In the genomic region with DNA sequence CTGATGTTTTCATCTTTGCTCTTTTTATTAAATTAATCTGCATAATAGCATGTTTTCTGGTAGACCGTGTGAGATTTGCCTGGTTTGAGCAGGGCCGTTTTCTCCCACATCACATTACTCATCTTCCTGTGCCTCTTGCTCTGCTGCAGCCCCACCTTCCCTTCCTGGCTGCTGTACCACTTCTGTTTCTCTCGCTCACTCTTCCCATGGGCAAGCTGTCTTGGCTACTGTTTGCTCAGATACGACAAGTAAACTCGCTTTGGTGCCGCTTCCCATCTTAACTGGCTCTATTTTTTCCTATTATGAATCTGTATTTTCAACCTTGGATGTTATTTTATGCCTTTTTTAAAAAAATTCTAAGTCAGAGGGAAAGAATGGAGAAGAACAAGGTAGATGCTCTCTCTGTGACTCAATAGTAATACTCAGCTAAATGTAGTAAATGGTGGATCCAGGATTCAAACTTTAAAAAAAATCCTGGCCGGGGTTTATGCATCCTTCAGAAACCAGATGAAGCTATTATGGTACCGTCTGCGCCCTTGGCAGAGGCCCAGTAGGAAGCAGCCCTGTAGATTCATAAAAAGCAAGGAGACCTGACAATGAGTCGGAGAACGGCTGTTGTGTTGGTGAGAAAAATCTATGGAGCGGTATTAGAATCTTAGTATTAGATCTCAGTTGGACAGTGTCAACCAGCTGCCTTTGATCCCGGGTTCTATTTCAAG, we compare ENCODE assay signal across 9 mouse cellular contexts. TPM values are rescaled to one million over a fixed set of nuclear protein-coding genes. Genes with fewer than 3 reads are reported as not detected.
DNase-seq lines count a peak whose midpoint lies in the region; ATAC-seq lines count a peak whose summit lies in the region.
"Had no signal": no experiment of that assay in that cellular context is flagged by ENCODE, and none has a peak within 500 bp of the region (broad histone marks: within the 10 kb centered on the region; RNA-seq: fewer than 3 reads in every experiment).

No protein-coding gene starts in this region.

- H3K4me2 ChIP-seq in midbrain, embryonic 14.5 days (ENCODE audit: low read length): no peak overlapping the region
- H3K4me2 ChIP-seq in midbrain, embryonic 13.5 days (replicated peaks): no peak overlapping the region

- no peaks in the 10 kb centered on the region for H3K9me3 ChIP-seq in midbrain, embryonic 14.5 days (ENCODE audit: control insufficient read depth, low read length)
- H3K9me3 ChIP-seq in midbrain, embryonic 13.5 days: no peaks in the 10 kb centered on the region
- H3K9me3 ChIP-seq in limb, embryonic 10.5 days (replicated peaks): no peaks in the 10 kb centered on the region

- peaks cover 12% of the 10 kb centered on the region; the same call in 1 of the 2 replicates for H3K36me3 ChIP-seq in midbrain, embryonic 14.5 days (ENCODE audit: control insufficient read depth, insufficient read depth, low read length)
- peaks cover 24% of the 10 kb centered on the region for H3K36me3 ChIP-seq in midbrain, embryonic 13.5 days
- peaks cover 34% of the 10 kb centered on the region for H3K36me3 ChIP-seq in limb, embryonic 10.5 days

- H3K4me3 ChIP-seq in midbrain, embryonic 14.5 days (replicated peaks; ENCODE audit: low read depth, low read length): no peak overlapping the region
- no peak overlapping the region for H3K4me3 ChIP-seq in midbrain, embryonic 13.5 days (replicated peaks)
- H3K4me3 ChIP-seq in limb, embryonic 10.5 days: no peak overlapping the region

- no peak overlapping the region for H3K27ac ChIP-seq in midbrain, embryonic 14.5 days (replicated peaks; ENCODE audit: low read depth, low read length)
- H3K27ac ChIP-seq in midbrain, embryonic 13.5 days: no peak overlapping the region
- H3K27ac ChIP-seq in limb, embryonic 10.5 days: no peak overlapping the region
- H3K27ac ChIP-seq: macrophage had no signal

- no peaks in the 10 kb centered on the region for H3K27me3 ChIP-seq in midbrain, embryonic 14.5 days (ENCODE audit: control insufficient read depth, insufficient read depth, low read length)
- H3K27me3 ChIP-seq in midbrain, embryonic 13.5 days: no peaks in the 10 kb centered on the region
- H3K27me3 ChIP-seq in limb, embryonic 10.5 days (ENCODE audit: low read depth, poor library complexity, severe bottlenecking): no peaks in the 10 kb centered on the region

- H3K4me1 ChIP-seq in midbrain, embryonic 14.5 days (ENCODE audit: control insufficient read depth, insufficient read depth, low read length): no peaks in the 10 kb centered on the region
- no peaks in the 10 kb centered on the region for H3K4me1 ChIP-seq in midbrain, embryonic 13.5 days (replicated peaks)
- no peaks in the 10 kb centered on the region for H3K4me1 ChIP-seq in limb, embryonic 10.5 days

- intact Hi-C loops in gastrocnemius, postnatal 14 days (cut with DNase I; ENCODE audit: low total_unique reads): no loop called here

- no peak for ATAC-seq in midbrain, embryonic 14.5 days (ENCODE audit: low FRiP score, low TSS enrichment)
- ATAC-seq in midbrain, embryonic 13.5 days: no peak

- no peak overlapping the region for H3K9ac ChIP-seq in midbrain, embryonic 14.5 days (replicated peaks; ENCODE audit: low read length)
- no peak overlapping the region for H3K9ac ChIP-seq in midbrain, embryonic 13.5 days (replicated peaks)

- peak; percentile 12 for DNase-seq in midbrain, embryonic 14.5 days
- DNase-seq in cerebellum, postnatal 14 days: peak; percentile 90 to 92
- DNase-seq in layer of hippocampus, postnatal 36 days: peak; percentile 65 to 73
- no peak for DNase-seq in gastrocnemius, postnatal 14 days
- DNase-seq in kidney, adult 18-20 months: no peak
- no peak for DNase-seq in limb, embryonic 10.5 days (ENCODE audit: low spot score)
- DNase-seq: thymus, adult 18-20 months had no signal

- WGBS in midbrain, embryonic 14.5 days: 86% methylated on average over 13 of the region's 13 CpGs
- 86% methylated on average over 13 of the region's 13 CpGs for WGBS in midbrain, embryonic 13.5 days
- WGBS in limb, embryonic 10.5 days: 95% methylated on average over 13 of the region's 13 CpGs

RNA-seq across cellular contexts. Expression of gene Pigf, which starts 13.7 kb away (rescaled TPM):
- polyA plus RNA-seq in midbrain, embryonic 14.5 days (2014; fragmentation: Nextera tagmentation; extraction: Ambion mirVana): 38.0 and 42.6 TPM in 2 replicates
- polyA plus RNA-seq in midbrain, embryonic 13.5 days (2015; fragmentation: Nextera tagmentation; extraction: Ambion mirVana): 37.1 and 38.4 TPM in 2 replicates
- 10 to 100 TPM; 18.2 to 19.9 TPM for total RNA-seq in layer of hippocampus, postnatal 36 days (2021)
- 1 to 10 TPM; 2.1 to 2.9 TPM for total RNA-seq in gastrocnemius, postnatal 14 days (2021)
- 32.7 and 44.3 TPM in 2 replicates for polyA plus RNA-seq in limb, embryonic 10.5 days (2016; fragmentation: Nextera tagmentation; extraction: Ambion mirVana)

RNA-seq across cellular contexts. Expression of gene Cript, which starts 13.9 kb away (rescaled TPM):
- polyA plus RNA-seq in midbrain, embryonic 14.5 days (2014; fragmentation: Nextera tagmentation; extraction: Ambion mirVana): 246 and 249 TPM in 2 replicates
- polyA plus RNA-seq in midbrain, embryonic 13.5 days (2015; fragmentation: Nextera tagmentation; extraction: Ambion mirVana): 237 and 269 TPM in 2 replicates
- 10 to 100 TPM; 57.3 to 62.1 TPM for total RNA-seq in layer of hippocampus, postnatal 36 days (2021)
- 10 to 100 TPM; 27.1 to 31.1 TPM for total RNA-seq in gastrocnemius, postnatal 14 days (2021)
- polyA plus RNA-seq in limb, embryonic 10.5 days (2016; fragmentation: Nextera tagmentation; extraction: Ambion mirVana): 135 and 136 TPM in 2 replicates

RNA-seq across cellular contexts. Expression of gene Rhoq, which starts 48.6 kb away (rescaled TPM):
- polyA plus RNA-seq in midbrain, embryonic 14.5 days (2014; fragmentation: Nextera tagmentation; extraction: Ambion mirVana): 7.4 and 9.6 TPM in 2 replicates
- 6.5 and 7.0 TPM in 2 replicates for polyA plus RNA-seq in midbrain, embryonic 13.5 days (2015; fragmentation: Nextera tagmentation; extraction: Ambion mirVana)
- total RNA-seq in layer of hippocampus, postnatal 36 days (2021): 10 to 100 TPM; 33.6 to 36.8 TPM
- total RNA-seq in gastrocnemius, postnatal 14 days (2021): 100 to 1,000 TPM; 164 to 165 TPM
- polyA plus RNA-seq in limb, embryonic 10.5 days (2016; fragmentation: Nextera tagmentation; extraction: Ambion mirVana): 10.5 and 13.3 TPM in 2 replicates

Comparison
In these comparisons a context has a peak if more than half of its experiments do, and no peak if none do; other contexts are left out.
1. DNase-seq: peak in midbrain, embryonic 14.5 days (single experiment), cerebellum, postnatal 14 days (2 of 2) and layer of hippocampus, postnatal 36 days (2 of 2); none in gastrocnemius, postnatal 14 days (single experiment), kidney, adult 18-20 months (single experiment) and limb, embryonic 10.5 days (single experiment).